Mouse (Mus musculus): Measurements from ENCODE around the gene Doc2a. TPM values are rescaled to one million over a fixed set of nuclear protein-coding genes. Genes with fewer than 3 reads are reported as not detected.
"Not testable (repeated sequence)": the region's sequence is repeated elsewhere in the genome, so short reads cannot be mapped to it uniquely, and the experiment has no call there.

Doc2a gene
- polyA plus RNA-seq, 1 experiment from 2014 or later, result not detected

DNA sequence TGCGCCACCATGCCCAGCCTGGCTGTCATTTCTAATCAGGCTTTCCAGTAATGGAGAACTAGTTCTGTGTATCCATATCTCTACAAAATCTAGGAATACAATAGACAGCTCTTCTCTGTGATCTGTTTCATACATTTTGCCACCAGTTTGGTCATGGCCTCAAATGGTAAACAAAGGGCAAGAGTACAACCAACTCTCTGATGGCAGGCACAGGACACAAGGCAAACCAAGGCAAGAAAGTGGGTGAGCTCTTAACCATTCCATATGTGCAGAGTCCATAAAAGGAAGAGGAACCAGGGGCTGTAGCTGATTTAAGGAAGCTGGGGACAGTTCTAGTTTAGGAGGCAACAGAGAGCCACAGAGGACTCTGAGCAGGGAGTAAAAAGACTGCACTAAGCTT is 30.0 kb downstream of the Doc2a start:
- 100% methylated on average over 1 of the region's 1 CpGs for WGBS
- ATAC-seq (replicated peaks; ENCODE audit: insufficient number of reproducible peaks, insufficient read depth, low FRiP score, low read depth), result no peak
- H3K27me3 ChIP-seq, result no peaks in the 10 kb centered on the region
- H3K36me3 ChIP-seq, result peaks cover 81% of the 10 kb centered on the region
- no peaks in the 10 kb centered on the region for H3K9me3 ChIP-seq (replicated peaks)
- H3K4me1 ChIP-seq (replicated peaks), result peaks cover 16% of the 10 kb centered on the region
- no peak overlapping the region for H3K4me3 ChIP-seq
- H3K4me2 ChIP-seq, result no peak overlapping the region
- H3K9ac ChIP-seq, result no peak overlapping the region
- no peak overlapping the region for H3K27ac ChIP-seq

DNA sequence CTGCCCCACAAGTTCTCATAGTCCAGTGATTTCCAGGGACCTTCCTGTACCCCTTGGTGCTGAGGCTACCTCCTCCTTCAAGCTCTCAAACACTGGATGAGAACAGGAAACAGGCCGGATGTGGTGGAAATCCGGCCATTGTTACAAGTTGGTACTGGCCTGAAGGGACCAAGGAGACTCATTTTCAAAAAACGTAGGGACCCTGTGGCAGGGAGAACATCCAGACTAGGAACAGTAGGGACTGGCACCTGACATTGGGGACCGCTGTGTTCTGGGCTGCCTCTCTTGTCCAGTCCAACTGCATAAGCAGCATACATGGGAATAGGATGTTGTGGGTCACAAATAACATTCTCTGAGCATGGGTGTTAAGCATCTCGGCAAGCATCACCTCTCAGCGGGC is 33.8 kb downstream of the Doc2a start:
- Histone ChIP-seq H3K4me3 (peak overlapping the region; percentile 83), H3K9ac (no peak overlapping the region), H3K4me1 (replicated peaks) (peaks cover 36% of the 10 kb centered on the region), H3K27ac (peak overlapping the region; percentile 96), H3K36me3 (peaks cover 43% of the 10 kb centered on the region), H3K4me2 (peak overlapping the region; percentile 98), H3K27me3 (no peaks in the 10 kb centered on the region), H3K9me3 (replicated peaks) (no peaks in the 10 kb centered on the region)
- WGBS, result 73% methylated on average over 6 of the region's 6 CpGs
- no peak for ATAC-seq (replicated peaks; ENCODE audit: insufficient number of reproducible peaks, insufficient read depth, low FRiP score, low read depth)

- H3K9me3 ChIP-seq (replicated peaks), result no peaks in the 10 kb centered on the region
- peaks cover 16% of the 10 kb centered on the region for H3K36me3 ChIP-seq
- H3K9ac ChIP-seq, result peak overlapping the region; percentile 89
- H3K4me2 ChIP-seq, result peak overlapping the region; percentile 98
- WGBS, result 1% methylated on average over 15 of the region's 15 CpGs
- peaks cover 36% of the 10 kb centered on the region for H3K4me1 ChIP-seq (replicated peaks)
- H3K27ac ChIP-seq, result peak overlapping the region; percentile 96
- no peaks in the 10 kb centered on the region for H3K27me3 ChIP-seq
- ATAC-seq (replicated peaks; ENCODE audit: insufficient number of reproducible peaks, insufficient read depth, low FRiP score, low read depth), result peak; percentile 3; the same call in 1 of the 2 replicates
- H3K4me3 ChIP-seq, result peak overlapping the region; percentile 83
Measured at GRCm38 (mm10) chr7:126883731-126884181, 36.5 kb downstream of the Doc2a start.

DNA sequence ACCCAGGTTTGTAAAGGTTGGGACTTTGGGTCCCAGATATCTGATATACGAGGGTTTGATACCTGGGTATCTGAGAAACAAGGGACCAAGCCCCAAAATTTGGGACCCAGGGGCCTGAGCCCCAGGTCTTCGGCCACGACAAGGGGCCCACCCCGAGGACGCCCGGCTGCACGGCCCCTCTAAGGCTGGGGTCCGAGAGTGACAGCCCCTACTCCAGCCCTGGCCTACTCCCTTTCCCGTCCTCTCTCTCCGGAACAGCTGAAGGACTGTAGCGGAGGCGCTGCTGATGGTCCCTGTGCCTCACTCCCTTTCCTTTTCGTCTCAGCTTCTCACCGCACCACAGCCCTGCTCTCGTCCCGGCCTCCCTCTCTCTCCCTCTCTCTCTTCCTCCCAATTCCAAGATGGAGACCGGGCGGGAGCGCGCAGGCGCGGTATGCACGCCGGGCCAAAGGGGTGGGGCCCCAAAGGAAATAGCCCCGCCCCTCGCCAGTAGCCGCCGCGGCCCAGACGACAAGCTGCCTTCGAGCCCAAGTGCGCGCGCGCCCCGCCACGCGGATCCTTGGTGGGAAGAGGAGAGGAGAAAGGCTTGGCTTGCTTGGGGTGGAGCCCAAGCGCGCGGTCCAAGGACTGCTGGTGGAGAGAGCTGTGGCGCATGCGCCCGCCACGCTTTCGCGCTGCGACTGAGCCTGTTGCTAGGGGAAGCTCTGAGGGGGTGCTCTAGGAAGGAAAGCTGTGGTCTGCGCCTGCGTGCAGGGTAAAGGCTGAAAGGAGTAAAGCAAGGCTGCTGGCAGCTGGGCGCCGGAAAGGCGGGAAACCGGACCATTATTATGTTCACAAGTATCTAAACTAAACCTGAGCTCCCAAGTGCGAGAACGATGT is 37.3 kb downstream of the Doc2a start, which contains the start of gene Taok2:
TSS of gene Taok2 (minus strand) at position 418 of the 879 bp plus-strand sequence.
- H3K36me3 ChIP-seq, result peaks cover 8% of the 10 kb centered on the region
- no peaks in the 10 kb centered on the region for H3K9me3 ChIP-seq (replicated peaks)
- peak; percentile 96 for ATAC-seq (replicated peaks; ENCODE audit: insufficient number of reproducible peaks, insufficient read depth, low FRiP score, low read depth)
- H3K27ac ChIP-seq, result peak within 1 kb of the TSS; percentile 96
- H3K27me3 ChIP-seq, result no peaks in the 10 kb centered on the region
- peaks cover 36% of the 10 kb centered on the region for H3K4me1 ChIP-seq (replicated peaks)
- peak within 1 kb of the TSS; percentile 83 for H3K4me3 ChIP-seq
- WGBS, result under 1% methylated on average over 56 of the region's 56 CpGs
- peak within 1 kb of the TSS; percentile 98 for H3K4me2 ChIP-seq
- H3K9ac ChIP-seq, result peak within 1 kb of the TSS; percentile 89

GRCm38 (mm10) chr7:126887281-126887680 is 40.1 kb downstream of the Doc2a start:
- Histone ChIP-seq H3K4me2 (no peak overlapping the region), H3K27ac (no peak overlapping the region), H3K9me3 (replicated peaks) (no peaks in the 10 kb centered on the region), H3K4me1 (replicated peaks) (peaks cover 20% of the 10 kb centered on the region), H3K27me3 (no peaks in the 10 kb centered on the region), H3K9ac (no peak overlapping the region), H3K36me3 (peaks cover 9% of the 10 kb centered on the region; the same call in 1 of the 2 replicates), H3K4me3 (no peak overlapping the region)
- 82% methylated on average over 5 of the region's 5 CpGs for WGBS
- ATAC-seq (replicated peaks; ENCODE audit: insufficient number of reproducible peaks, insufficient read depth, low FRiP score, low read depth), result no peak

DNA sequence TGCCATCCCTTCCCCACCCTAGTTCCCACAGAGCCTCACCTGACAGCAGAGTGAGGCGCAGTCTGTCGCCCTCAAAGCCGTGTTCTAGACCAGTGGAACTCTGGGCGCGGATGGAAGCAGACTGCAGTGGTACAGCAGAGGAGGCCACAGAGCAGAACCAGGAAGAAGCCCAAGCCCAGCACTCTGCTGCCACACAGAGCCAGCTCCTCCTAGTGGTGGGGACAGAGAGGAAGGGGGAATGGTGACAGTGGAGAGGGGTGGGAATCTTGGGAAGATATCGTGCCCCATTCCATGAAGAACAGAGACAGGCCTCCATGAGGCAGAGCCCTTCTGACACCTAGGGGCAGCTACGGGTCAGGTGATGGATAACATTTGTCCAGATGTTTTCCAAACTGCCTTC is 41.6 kb downstream of the Doc2a start:
- Histone ChIP-seq H3K27me3 (no peaks in the 10 kb centered on the region), H3K9ac (no peak overlapping the region), H3K36me3 (peaks cover 9% of the 10 kb centered on the region; the same call in 1 of the 2 replicates), H3K4me1 (replicated peaks) (peaks cover 4% of the 10 kb centered on the region; the same call in 1 of the 2 replicates), H3K27ac (no peak overlapping the region), H3K9me3 (replicated peaks) (no peaks in the 10 kb centered on the region), H3K4me2 (no peak overlapping the region), H3K4me3 (no peak overlapping the region)
- ATAC-seq (replicated peaks; ENCODE audit: insufficient number of reproducible peaks, insufficient read depth, low FRiP score, low read depth), result no peak
- 46% methylated on average over 7 of the region's 7 CpGs for WGBS

GRCm38 (mm10) chr7:126896912-126897311 is 49.7 kb downstream of the Doc2a start:
- peak overlapping the region; percentile 67; the same call in 1 of the 2 replicates for H3K4me3 ChIP-seq
- H3K4me2 ChIP-seq, result peak overlapping the region; percentile 64; the same call in 1 of the 2 replicates
- peaks cover 13% of the 10 kb centered on the region for H3K4me1 ChIP-seq (replicated peaks)
- no peaks in the 10 kb centered on the region for H3K9me3 ChIP-seq (replicated peaks)
- no peak overlapping the region for H3K9ac ChIP-seq
- H3K36me3 ChIP-seq, result peaks cover under 1% of the 10 kb centered on the region; the same call in 1 of the 2 replicates
- no peaks in the 10 kb centered on the region for H3K27me3 ChIP-seq
- ATAC-seq (replicated peaks; ENCODE audit: insufficient number of reproducible peaks, insufficient read depth, low FRiP score, low read depth), result no peak
- H3K27ac ChIP-seq, result peak overlapping the region; percentile 72; the same call in 1 of the 2 replicates
- WGBS, result 78% methylated on average over 5 of the region's 5 CpGs

- peak overlapping the region; percentile 72 for H3K27ac ChIP-seq
- peak overlapping the region; percentile 67 for H3K9ac ChIP-seq
- H3K36me3 ChIP-seq, result no peaks in the 10 kb centered on the region
- H3K4me2 ChIP-seq, result peak overlapping the region; percentile 64
- WGBS, result 19% methylated on average over 15 of the region's 16 CpGs
- H3K4me1 ChIP-seq (replicated peaks), result peaks cover 13% of the 10 kb centered on the region
- H3K4me3 ChIP-seq, result peak overlapping the region; percentile 67
- no peaks in the 10 kb centered on the region for H3K9me3 ChIP-seq (replicated peaks)
- no peaks in the 10 kb centered on the region for H3K27me3 ChIP-seq
- ATAC-seq (replicated peaks; ENCODE audit: insufficient number of reproducible peaks, insufficient read depth, low FRiP score, low read depth), result peak; percentile 63
Measured at GRCm38 (mm10) chr7:126897390-126898101, 50.3 kb downstream of the Doc2a start.

- H3K4me2 ChIP-seq, result peak overlapping the region; percentile 64
- no peaks in the 10 kb centered on the region for H3K9me3 ChIP-seq (replicated peaks)
- ATAC-seq (replicated peaks; ENCODE audit: insufficient number of reproducible peaks, insufficient read depth, low FRiP score, low read depth), result peak; percentile 94
- H3K27ac ChIP-seq, result peak overlapping the region; percentile 72
- H3K4me1 ChIP-seq (replicated peaks), result peaks cover 13% of the 10 kb centered on the region
- H3K36me3 ChIP-seq, result no peaks in the 10 kb centered on the region
- H3K9ac ChIP-seq, result peak overlapping the region; percentile 67
- 11% methylated on average over 37 of the region's 37 CpGs for WGBS
- H3K27me3 ChIP-seq, result no peaks in the 10 kb centered on the region
- peak overlapping the region; percentile 67 for H3K4me3 ChIP-seq
Measured at GRCm38 (mm10) chr7:126898102-126898990, 51.1 kb downstream of the Doc2a start.

GRCm38 (mm10) chr7:126899781-126900180 is 52.6 kb downstream of the Doc2a start:
- H3K27ac ChIP-seq; H3K4me2 ChIP-seq; H3K9me3 ChIP-seq (replicated peaks); H3K4me3 ChIP-seq; H3K36me3 ChIP-seq; H3K27me3 ChIP-seq; H3K9ac ChIP-seq; ATAC-seq (replicated peaks; ENCODE audit: insufficient number of reproducible peaks, insufficient read depth, low FRiP score, low read depth): not testable (repeated sequence)
- 90% methylated on average over 7 of the region's 9 CpGs for whole genome bisulfite sequencing
- H3K4me1 ChIP-seq (replicated peaks), result peaks cover 13% of the 10 kb centered on the region
